Mouse (Mus musculus): ENCODE data around the gene Ralbp1. TPM values are rescaled to one million over a fixed set of nuclear protein-coding genes. Genes with fewer than 3 reads are reported as not detected.

Gene Ralbp1
- total RNA-seq, 4 experiments from 2014 or later: 52.9 to 66.9 (median 57.4) TPM

GRCm38 (mm10) chr17:65896016-65896415 is 10.4 kb upstream of the Ralbp1 start:
- no peak for DNase-seq (ENCODE audit: low spot score in 2 of 2)

GRCm38 (mm10) chr17:65889476-65889875 is 3.9 kb upstream of the Ralbp1 start:
- DNase-seq (ENCODE audit: low spot score in 2 of 2): no peak

GRCm38 (mm10) chr17:65886571-65886970 is 973 bp upstream of the Ralbp1 start:
- DNase-seq (ENCODE audit: low spot score in 2 of 2): no peak

GRCm38 (mm10) chr17:65885398-65885696 is 251 bp downstream of the Ralbp1 start:
- DNase-seq (ENCODE audit: low spot score in 2 of 2): no peak

GRCm38 (mm10) chr17:65884691-65885397 is 754 bp downstream of the Ralbp1 start:
- peak; percentile 99 to 100 for DNase-seq (ENCODE audit: low spot score in 2 of 2)

GRCm38 (mm10) chr17:65884061-65884669 is 1.4 kb downstream of the Ralbp1 start:
- DNase-seq (ENCODE audit: low spot score in 2 of 2): peak in 1 of 2 experiments; percentile 52

DNA sequence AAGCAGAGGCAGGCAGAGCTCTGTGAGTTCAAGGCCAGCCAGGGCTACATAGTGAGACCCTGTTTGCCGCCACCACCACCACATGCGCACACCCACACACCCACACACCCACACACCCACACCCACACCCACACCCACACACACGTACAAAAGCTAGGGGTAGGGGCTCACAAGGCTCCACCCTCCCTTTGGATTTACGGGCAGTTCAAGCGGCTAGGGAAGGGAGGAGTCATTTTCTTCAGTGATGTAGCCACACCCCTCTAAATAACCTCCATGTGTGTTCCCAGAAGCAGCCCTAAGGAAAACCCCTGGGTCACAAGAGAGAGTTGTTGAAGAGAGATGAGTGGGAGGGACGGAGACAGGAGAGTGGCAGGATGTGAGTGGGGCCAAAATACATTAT is 8.6 kb downstream of the Ralbp1 start:
- no peak for DNase-seq (ENCODE audit: low spot score in 2 of 2)

DNA sequence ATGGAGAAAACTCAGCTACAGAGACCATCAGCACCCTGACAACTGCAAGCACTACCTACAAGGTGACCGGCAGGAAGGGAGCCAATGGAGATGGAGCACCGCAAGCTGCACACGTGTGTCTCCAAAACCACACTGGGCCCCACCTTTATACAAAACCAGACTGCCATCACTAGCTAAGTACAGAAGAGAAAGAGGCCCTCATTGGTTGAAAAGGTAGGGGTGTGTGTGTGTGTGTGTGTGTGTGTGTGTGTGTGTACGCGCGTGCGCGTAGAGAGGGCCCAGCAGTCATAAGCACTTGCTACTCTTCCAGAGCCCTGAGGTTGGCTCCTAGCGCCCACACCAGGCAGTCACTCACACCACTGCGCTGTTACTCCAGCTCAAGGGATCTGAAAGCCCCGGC is 11.8 kb downstream of the Ralbp1 start:
- no peak for DNase-seq (ENCODE audit: low spot score in 2 of 2)

DNA sequence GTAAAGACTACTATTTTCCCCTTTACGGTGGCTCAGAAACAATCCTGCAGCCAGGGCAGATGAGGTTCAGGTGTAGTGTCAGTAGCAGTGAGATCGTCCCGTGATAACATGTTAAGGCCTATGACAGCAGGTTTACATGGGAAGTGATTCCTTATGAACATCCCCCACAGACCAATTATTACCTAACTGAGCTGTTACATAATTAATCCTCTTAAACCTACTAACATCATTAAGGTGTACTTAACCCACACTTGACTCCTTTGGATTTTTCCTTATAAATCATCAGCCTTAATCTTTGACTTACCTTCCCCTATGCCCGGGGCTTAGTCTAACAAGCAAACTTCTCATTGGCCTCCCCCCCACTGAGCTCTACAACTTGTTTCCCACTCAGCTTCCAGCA is 12.4 kb downstream of the Ralbp1 start:
- no peak for DNase-seq (ENCODE audit: low spot score in 2 of 2)

GRCm38 (mm10) chr17:65872652-65873051 is 12.9 kb downstream of the Ralbp1 start:
- no peak for DNase-seq (ENCODE audit: low spot score in 2 of 2)

DNA sequence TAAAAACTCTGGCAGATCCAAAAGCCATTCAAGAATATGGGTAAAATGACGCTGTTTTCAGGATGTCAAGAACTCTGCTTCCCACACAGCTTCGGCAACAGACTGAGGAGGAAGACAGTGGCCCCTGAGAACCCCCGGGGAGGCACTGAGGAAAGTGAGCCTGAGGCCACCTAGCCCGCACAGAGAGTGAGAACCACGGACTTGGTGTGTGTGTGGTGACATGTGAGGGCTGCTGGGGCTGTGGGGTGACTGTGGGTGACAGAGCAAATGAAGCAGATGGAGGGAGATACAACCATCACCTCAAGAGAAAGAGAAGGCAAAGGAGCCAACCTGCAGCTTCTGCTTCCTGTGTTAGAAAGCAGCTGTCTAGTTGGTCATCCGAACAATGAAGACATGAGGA is 13.5 kb downstream of the Ralbp1 start:
- no peak for DNase-seq (ENCODE audit: low spot score in 2 of 2)

- DNase-seq (ENCODE audit: low spot score in 2 of 2): no peak
Measured at GRCm38 (mm10) chr17:65871641-65872041, 14.0 kb downstream of the Ralbp1 start.

DNA sequence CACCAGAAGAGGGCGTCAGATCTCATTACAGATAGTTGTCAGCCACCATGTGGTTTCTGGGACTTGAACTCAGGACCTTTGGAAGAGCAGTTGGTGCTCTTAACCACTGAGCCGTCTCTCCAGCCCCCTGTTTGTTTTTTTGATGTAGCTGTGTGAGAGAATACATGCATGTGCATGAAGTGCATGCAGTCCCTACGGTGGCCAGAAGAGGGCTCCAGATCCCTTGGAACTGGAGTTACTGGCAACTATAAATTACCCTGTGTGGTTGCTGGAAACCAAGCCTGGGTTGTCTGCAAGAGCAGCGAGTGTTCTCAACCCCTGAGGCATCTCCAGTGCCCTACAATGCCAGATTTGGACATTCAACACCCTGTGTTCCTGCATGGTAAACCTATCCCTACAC is 15.5 kb downstream of the Ralbp1 start:
- DNase-seq (ENCODE audit: low spot score in 2 of 2): peak in 1 of 2 experiments; percentile 62

GRCm38 (mm10) chr17:65869720-65870119 is 15.9 kb downstream of the Ralbp1 start:
- DNase-seq (ENCODE audit: low spot score in 2 of 2): no peak

GRCm38 (mm10) chr17:65867996-65868395 is 17.6 kb downstream of the Ralbp1 start:
- DNase-seq (ENCODE audit: low spot score in 2 of 2): no peak

DNA sequence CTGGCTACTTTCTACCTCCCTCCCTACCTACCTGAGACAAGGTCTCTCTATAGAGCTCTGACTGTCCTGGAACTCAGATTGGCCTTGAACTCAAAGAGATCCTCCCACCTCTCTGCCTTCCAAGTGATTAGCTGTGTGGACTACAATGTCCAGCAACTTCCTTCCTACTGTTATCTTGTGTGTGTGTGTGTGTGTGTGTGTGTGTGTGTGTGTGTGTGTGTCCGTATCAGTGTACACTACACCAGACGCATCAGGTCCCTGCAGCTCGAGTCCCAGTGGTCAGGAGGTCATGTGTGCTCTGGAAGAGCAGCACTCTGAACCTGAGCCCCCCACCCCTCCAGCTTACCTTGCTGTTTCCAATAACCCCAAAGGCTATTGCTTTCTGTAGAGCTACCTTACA is 19.4 kb downstream of the Ralbp1 start:
- no peak for DNase-seq (ENCODE audit: low spot score in 2 of 2)

DNA sequence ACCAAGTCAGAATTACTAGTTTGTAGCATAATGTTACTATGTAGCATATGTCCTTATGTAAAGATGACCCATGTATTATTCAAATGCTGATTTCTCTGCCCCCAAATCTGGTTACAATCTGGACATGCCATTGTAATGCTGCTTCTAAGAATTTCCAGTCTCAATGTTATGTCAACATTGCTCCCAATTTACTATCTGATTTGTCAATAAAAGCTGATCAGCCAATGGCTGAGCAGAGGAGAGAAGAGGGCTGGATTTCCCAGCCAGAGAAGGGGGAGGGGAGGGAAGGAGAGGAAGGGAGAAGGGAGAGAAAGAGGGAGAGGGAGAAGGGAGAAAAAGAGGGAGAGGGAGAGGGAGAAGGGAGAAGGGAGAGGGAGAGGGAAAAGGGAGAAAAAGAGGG is 20.3 kb downstream of the Ralbp1 start:
- DNase-seq (ENCODE audit: low spot score in 2 of 2): no peak

- DNase-seq (ENCODE audit: low spot score in 2 of 2): no peak
Measured at GRCm38 (mm10) chr17:65864742-65865141, 20.9 kb downstream of the Ralbp1 start.

GRCm38 (mm10) chr17:65863830-65864229 is 21.8 kb downstream of the Ralbp1 start:
- DNase-seq (ENCODE audit: low spot score in 2 of 2): no peak

DNA sequence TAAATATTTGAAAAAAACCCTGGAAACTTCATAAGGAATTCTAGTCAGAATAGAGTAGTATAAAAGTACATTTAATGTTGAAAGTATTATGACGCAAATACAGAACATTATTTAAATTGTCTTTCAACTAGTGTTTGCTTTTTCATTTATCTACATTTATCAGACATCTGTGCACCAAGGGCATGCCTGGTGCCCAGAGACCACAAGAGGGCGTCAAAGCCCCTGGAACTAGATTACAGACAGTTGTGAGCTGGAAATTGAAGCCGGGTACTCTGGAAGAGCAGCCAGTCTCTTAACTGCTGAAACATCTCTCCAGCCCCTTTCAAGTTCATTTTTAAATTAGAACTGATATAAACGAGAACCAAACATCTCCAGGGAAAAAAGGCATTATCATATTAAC is 23.0 kb downstream of the Ralbp1 start:
- DNase-seq (ENCODE audit: low spot score in 2 of 2): no peak

DNA sequence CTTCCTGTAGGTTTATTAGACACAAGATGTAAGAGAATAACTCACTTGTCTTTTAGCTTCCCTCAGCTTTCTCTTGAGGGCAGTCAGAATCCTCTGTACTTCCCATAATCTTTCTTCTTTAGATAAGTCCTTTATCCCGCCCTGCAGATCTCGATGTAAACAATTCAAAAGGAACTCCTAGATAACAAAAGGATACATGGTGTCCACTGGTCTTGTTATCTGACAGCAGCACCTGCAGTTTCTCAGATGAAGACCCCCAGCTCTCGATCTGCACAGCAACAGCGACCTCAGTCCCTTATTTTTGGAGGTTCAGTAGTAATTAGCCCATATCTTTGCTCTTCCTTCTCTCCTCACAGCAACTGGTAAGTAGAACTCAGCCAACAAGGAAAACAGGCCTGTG is 28.0 kb downstream of the Ralbp1 start:
- no peak for DNase-seq (ENCODE audit: low spot score in 2 of 2)

- no peak for DNase-seq (ENCODE audit: low spot score in 2 of 2)
Measured at GRCm38 (mm10) chr17:65854006-65854405, 31.6 kb downstream of the Ralbp1 start.

- no peak for DNase-seq (ENCODE audit: low spot score in 2 of 2)
Measured at GRCm38 (mm10) chr17:65853326-65853725, 32.3 kb downstream of the Ralbp1 start.
